8 mouse cellular contexts compared by ENCODE assay signal in the genomic region with DNA sequence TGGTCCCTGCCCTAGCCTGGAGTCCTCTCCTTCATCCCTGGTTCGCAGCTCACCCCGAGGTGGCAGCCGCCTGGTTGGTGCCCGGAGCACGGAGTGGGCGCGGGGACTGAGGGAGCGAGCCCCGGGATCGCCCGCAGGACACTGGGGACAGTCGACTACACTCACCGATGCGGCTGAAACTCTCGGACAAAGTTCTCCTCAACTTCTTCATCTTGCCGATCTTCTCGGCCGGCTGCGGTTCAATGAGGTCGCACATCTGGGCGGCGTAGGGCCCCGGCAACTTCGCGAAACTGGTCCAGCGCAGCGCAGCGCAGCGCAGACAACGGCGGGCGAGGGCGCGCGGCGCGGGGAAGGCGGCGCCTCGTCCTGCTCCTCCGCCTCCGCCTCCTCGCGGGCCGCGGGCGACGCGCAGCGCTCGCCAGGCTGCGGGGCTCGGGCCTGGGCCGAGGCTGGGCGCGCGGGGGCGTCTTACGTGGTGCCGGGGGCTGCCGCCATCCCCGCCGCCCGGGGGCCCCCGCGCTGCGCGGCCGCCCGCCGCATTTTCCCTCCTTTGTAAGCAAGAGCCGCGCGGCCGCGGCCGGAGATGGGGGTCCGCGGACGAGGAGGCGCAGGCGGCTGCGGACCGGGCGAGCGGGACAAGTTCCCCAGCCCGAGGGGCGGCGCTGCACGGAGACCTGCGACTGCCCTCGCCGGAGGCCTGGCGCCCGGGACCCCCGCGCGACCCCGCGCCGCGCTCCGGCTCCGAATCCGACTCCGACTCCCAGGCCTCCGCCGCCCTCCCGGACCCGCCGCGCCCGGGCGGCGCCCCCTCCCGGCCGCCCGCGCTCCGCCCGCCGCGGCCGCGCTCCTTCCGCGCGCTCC. TPM values are rescaled to one million over a fixed set of nuclear protein-coding genes. Genes with fewer than 3 reads are reported as not detected.
A peak's percentile ranks its signal among the peaks of the same experiment; 100 is the strongest.
DNase-seq lines count a peak whose midpoint lies in the region; TF ChIP-seq lines count a peak whose summit lies in the region.

No protein-coding gene starts in this region.

- no peaks in the 10 kb centered on the region for H3K4me1 ChIP-seq in ES-E14 (ENCODE audit: control insufficient read depth in 2 of 2, insufficient read depth in 2 of 2, low read length in 2 of 2, poor library complexity in 1 of 2)
- H3K4me1 ChIP-seq in hindbrain, embryonic 10.5 days (replicated peaks): peaks cover 27% of the 10 kb centered on the region

- WGBS in hindbrain, embryonic 10.5 days: under 1% methylated on average over 122 of the region's 128 CpGs

- H3K9me3 ChIP-seq in ES-E14 (ENCODE audit: control insufficient read depth, insufficient read depth, low read depth, low read length): no peaks in the 10 kb centered on the region
- H3K9me3 ChIP-seq in hindbrain, embryonic 10.5 days: no peaks in the 10 kb centered on the region

- H3K36me3 ChIP-seq in ES-E14 (ENCODE audit: control insufficient read depth, insufficient read depth, low read length, poor library complexity, severe bottlenecking): no peaks in the 10 kb centered on the region
- no peaks in the 10 kb centered on the region for H3K36me3 ChIP-seq in hindbrain, embryonic 10.5 days

- no peak for DNase-seq in ES-E14 (ENCODE audit: low read depth, low spot score)
- DNase-seq in cerebellum, adult 8-10 months: peak; percentile 55
- peak; percentile 27 to 63 for DNase-seq in frontal cortex, postnatal 10 days (ENCODE audit: low spot score in 2 of 2)
- peak; percentile 77 for DNase-seq in hindbrain, embryonic 10.5 days (ENCODE audit: low spot score)
- peak; percentile 64 to 69 for DNase-seq in layer of hippocampus, postnatal 36 days
- DNase-seq in lung, postnatal 10 days: peak; percentile 74
- peak; percentile 55 for DNase-seq in ovary, postnatal 14 days (ENCODE audit: low spot score)
- peak; percentile 16 for DNase-seq in urinary bladder, postnatal 10 days (ENCODE audit: low spot score)

- no peak overlapping the region for H3K27ac ChIP-seq in ES-E14 (ENCODE audit: insufficient read depth, low read depth, low read length, poor library complexity, severe bottlenecking)
- H3K27ac ChIP-seq in hindbrain, embryonic 10.5 days: peak overlapping the region; percentile 97

- H3K27me3 ChIP-seq in hindbrain, embryonic 10.5 days (ENCODE audit: insufficient read depth, poor library complexity, severe bottlenecking): no peaks in the 10 kb centered on the region

- peak overlapping the region; percentile 78 for H3K9ac ChIP-seq in ES-E14 (ENCODE audit: insufficient read depth, low read depth, low read length, poor library complexity, severe bottlenecking)

- in situ Hi-C loops in ES-E14 (cut with MboI; ENCODE audit: low sequenced_read_pairs in 2 of 2, unreplicated experiment in 2 of 2): no loop called here

- H3K4me3 ChIP-seq in ES-E14 (ENCODE audit: insufficient read depth in 1 of 2, low read depth in 1 of 2, low read length in 2 of 2, poor library complexity in 1 of 2, severe bottlenecking in 1 of 2): peak overlapping the region; percentile 77 to 86
- H3K4me3 ChIP-seq in hindbrain, embryonic 10.5 days: peak overlapping the region; percentile 81

TF ChIP-seq in ES-E14, 5 proteins besides CTCF, POLR2A, EP300 and RAD21:
- TF ChIP-seq ZNF384 (IDR thresholded peaks at IDR 0.05; ENCODE audit: low read depth, low read length) (no peak), HCFC1 (IDR thresholded peaks at IDR 0.05; ENCODE audit: borderline replicate concordance, insufficient read depth, low read length) (0 out of 2 replicates have a peak, but pooled peaks have one; percentile 12)
TF ChIP-seq in ES-E14: peak in this region for 1.

RNA-seq across cellular contexts. Expression of a gene that starts 40.0 kb away (rescaled TPM):
- 3.5 TPM in 2 replicates for total RNA-seq in ES-E14 (2012; rRNA removed)
- 14.3 and 19.0 TPM in 2 replicates for polyA plus RNA-seq in hindbrain, embryonic 10.5 days (2016; fragmentation: Nextera tagmentation; extraction: Ambion mirVana)
- total RNA-seq in layer of hippocampus, postnatal 36 days (2021): 100 to 1,000 TPM; 254 to 260 TPM

Comparison
In these comparisons a context has a peak if more than half of its experiments do, and no peak if none do; other contexts are left out.
1. RNA of a gene that starts 40.0 kb away (total RNA-seq): 254 to 260 TPM in layer of hippocampus, postnatal 36 days; 3.5 TPM in ES-E14; every median in the first group is over 10 times any median in the second.